Mouse (Mus musculus) cortical plate, adult 2 months (tissue): ENCODE results near the gene Glod4.

ENCODE experiments used
- CTCF ChIP-seq: fragments of 200-500 bp; IDR thresholded peaks from 2 replicates; pipeline ENCODE4 v1.5.1; 2011; ENCODE audit warnings: mild to moderate bottlenecking, control low read depth, low read length; ENCODE audit not compliant: insufficient read depth; ENCODE audit errors: extremely low read depth
- POLR2A ChIP-seq: fragments of 200-500 bp; IDR thresholded peaks from 2 replicates; pipeline ENCODE4 v1.6.1; 2011; ENCODE audit warnings: mild to moderate bottlenecking, low read length, control low read depth; ENCODE audit not compliant: insufficient read depth; ENCODE audit errors: extremely low read depth

DNA sequence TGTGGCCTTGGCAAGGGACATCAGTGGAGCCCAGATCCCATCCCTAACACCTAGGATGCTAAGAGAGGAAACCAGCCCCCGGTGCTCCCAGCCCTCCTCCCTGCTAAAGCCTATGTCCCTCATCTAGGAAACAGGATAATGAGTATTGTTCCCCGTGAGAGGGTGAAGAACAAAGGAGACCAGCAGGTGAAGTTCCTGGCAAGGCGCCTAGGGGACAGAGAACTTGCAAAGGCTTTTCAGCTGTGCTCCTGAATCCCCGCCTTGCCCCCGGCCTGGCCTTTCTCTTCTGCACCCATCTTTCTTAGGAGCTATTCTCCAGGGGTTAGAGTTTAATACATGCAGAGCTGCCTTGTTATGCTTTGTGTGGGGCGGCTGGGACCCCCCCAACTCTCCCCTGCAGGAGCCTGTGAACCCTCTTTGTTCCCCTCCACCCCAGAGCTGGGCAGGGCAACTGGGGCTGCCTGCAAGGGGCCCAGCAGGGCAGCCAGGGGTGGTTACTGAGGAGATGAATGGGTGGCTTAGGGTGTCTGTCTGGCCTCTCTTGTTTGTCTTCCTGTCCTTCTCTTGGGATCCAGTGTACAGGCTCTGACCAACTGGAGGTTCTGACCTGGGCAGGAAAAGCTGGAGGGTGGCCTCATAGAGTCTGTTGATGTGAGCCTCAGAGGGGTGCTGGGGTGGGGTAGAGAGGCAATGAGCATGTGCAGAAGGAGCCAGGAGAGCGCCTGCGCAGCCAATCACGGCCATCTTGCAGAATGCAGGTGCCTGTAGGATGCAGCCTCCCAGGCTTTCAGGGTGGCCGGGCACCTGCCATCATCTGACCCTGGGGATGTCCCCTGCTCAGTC is 16.9 kb upstream of the Glod4 start:
- no peak for TF ChIP-seq POLR2A
- no peak for TF ChIP-seq CTCF
